Mouse (Mus musculus) neural tube, embryonic 12.5 days (tissue): ENCODE data around the gene Tmprss2. TPM values are rescaled to one million over a fixed set of nuclear protein-coding genes. Genes with fewer than 3 reads are reported as not detected.

Source experiments
- ATAC-seq: fragments of 200-750 bp; cut with Nextera tagmentation; 2 replicates; pipeline ENCODE4 v1.8.0; 2017; ENCODE audit warnings: low read depth, mild to moderate bottlenecking, moderate TSS enrichment, moderate library complexity; ENCODE audit not compliant: low FRiP score
- H3K27ac ChIP-seq: fragments of 300-500 bp; sonication (generic); 2 replicates; pipeline ENCODE4 v1.5.1; 2016
- H3K27me3 ChIP-seq: fragments of 300-500 bp; sonication (generic); replicated peaks from 2 replicates; pipeline ENCODE4 v1.6.1; 2016; ENCODE audit warnings: mild to moderate bottlenecking
- H3K36me3 ChIP-seq: fragments of 300-500 bp; sonication (generic); 2 replicates; pipeline ENCODE4 v1.6.1; 2016; ENCODE audit warnings: mild to moderate bottlenecking
- H3K4me1 ChIP-seq: fragments of 300-500 bp; sonication (generic); 2 replicates; pipeline ENCODE4 v1.6.1; 2016
- H3K4me2 ChIP-seq: fragments of 300-500 bp; sonication (generic); replicated peaks from 2 replicates; pipeline ENCODE4 v1.6.1; 2016; ENCODE audit warnings: mild to moderate bottlenecking
- H3K4me3 ChIP-seq: fragments of 300-500 bp; sonication (generic); 2 replicates; pipeline ENCODE4 v1.5.1; 2016
- H3K9ac ChIP-seq: fragments of 300-500 bp; sonication (generic); 2 replicates; pipeline ENCODE4 v1.6.1; 2016; ENCODE audit warnings: mild to moderate bottlenecking
- H3K9me3 ChIP-seq: fragments of 300-500 bp; sonication (generic); 2 replicates; pipeline ENCODE4 v1.6.1; 2016; ENCODE audit warnings: mild to moderate bottlenecking
- WGBS: fragments of 180-500 bp; shearing (Covaris S2); methylation state at CpG from one replicate; pipeline ENCODE4 v1.1.7; 2016; 5-methylcytosine and 5-hydroxymethylcytosine counted together
- polyA plus RNA-seq: library from polyadenylated mRNA; unstranded; fragments of >200 nt; fragmentation: Nextera tagmentation; extraction: Ambion mirVana; gene quantifications from 2 replicates; pipeline ENCODE4 v1.2.1, GENCODE M21; 2016

Gene Tmprss2
- 0.08 and 0.35 TPM in 2 replicates for polyA plus RNA-seq

- no peaks in the 10 kb centered on the region for H3K9me3 ChIP-seq
These were observed at the start of gene Tmprss2 for GRCm38 (mm10) chr16:97610939-97611338. Tmprss2 (minus strand) TSS chr16:97611195.

DNA sequence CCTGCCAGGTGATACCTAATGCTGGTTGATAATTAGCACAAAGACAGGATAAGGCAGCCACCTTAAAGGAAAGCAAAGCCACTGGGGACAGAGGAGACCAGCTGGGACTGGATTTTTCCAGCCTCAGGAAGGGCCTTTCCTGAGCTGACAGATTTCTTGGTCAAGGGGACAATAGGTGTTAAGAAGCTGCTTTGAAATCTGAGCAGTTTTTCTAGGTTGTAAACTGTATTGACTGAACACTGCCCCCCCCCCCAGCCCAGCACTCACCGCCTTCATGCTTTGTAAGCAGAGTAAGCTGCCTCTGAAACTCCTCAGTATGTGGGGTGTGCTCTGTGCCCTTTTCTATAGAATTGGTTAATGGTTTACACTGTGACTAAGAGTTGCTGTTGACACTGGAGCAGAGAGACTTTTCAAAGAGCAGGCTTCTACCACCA is 48.2 kb upstream of the Tmprss2 start:
- H3K27me3 ChIP-seq = no peaks in the 10 kb centered on the region
- 4% methylated on average over 1 of the region's 1 CpGs for WGBS
- no peak overlapping the region for H3K4me3 ChIP-seq
- no peak overlapping the region for H3K4me2 ChIP-seq
- no peaks in the 10 kb centered on the region for H3K9me3 ChIP-seq
- no peaks in the 10 kb centered on the region for H3K36me3 ChIP-seq
- H3K9ac ChIP-seq = no peak overlapping the region
- 0 out of 2 replicates have a peak, but pooled peaks cover 5% of the 10 kb centered on the region for H3K4me1 ChIP-seq
- no peak overlapping the region for H3K27ac ChIP-seq
- ATAC-seq = peak; percentile 80

More at GRCm38 (mm10) chr16:97610939-97611338, at the start of gene Tmprss2:
- Histone ChIP-seq H3K27ac (no peak within 1 kb of the TSS), H3K4me1 (peaks cover 14% of the 10 kb centered on the region), H3K9ac (no peak within 1 kb of the TSS), H3K4me2 (peak within 1 kb of the TSS; percentile 60), H3K27me3 (peaks cover 39% of the 10 kb centered on the region), H3K4me3 (peak within 1 kb of the TSS; percentile 27), H3K36me3 (no peaks in the 10 kb centered on the region)
- 1% methylated on average over 30 of the region's 30 CpGs for WGBS
- ATAC-seq = no peak

GRCm38 (mm10) chr16:97658481-97658880 is 47.5 kb upstream of the Tmprss2 start:
- Histone ChIP-seq H3K27me3 (no peaks in the 10 kb centered on the region), H3K9ac (no peak overlapping the region), H3K9me3 (no peaks in the 10 kb centered on the region), H3K27ac (no peak overlapping the region), H3K4me1 (0 out of 2 replicates have a peak, but pooled peaks cover 5% of the 10 kb centered on the region), H3K4me2 (no peak overlapping the region), H3K4me3 (no peak overlapping the region), H3K36me3 (no peaks in the 10 kb centered on the region)
- WGBS = 26% methylated on average over 6 of the region's 6 CpGs
- ATAC-seq = no peak

- H3K9ac ChIP-seq = no peak overlapping the region
- no peak overlapping the region for H3K4me2 ChIP-seq
- H3K27me3 ChIP-seq = no peaks in the 10 kb centered on the region
- H3K9me3 ChIP-seq = no peaks in the 10 kb centered on the region
- 85% methylated on average over 2 of the region's 2 CpGs for WGBS
- H3K4me1 ChIP-seq = 0 out of 2 replicates have a peak, but pooled peaks cover 5% of the 10 kb centered on the region
- no peak overlapping the region for H3K4me3 ChIP-seq
- no peak overlapping the region for H3K27ac ChIP-seq
- no peaks in the 10 kb centered on the region for H3K36me3 ChIP-seq
- no peak for ATAC-seq
These were observed 44.8 kb upstream of the Tmprss2 start for GRCm38 (mm10) chr16:97655800-97656199.

DNA sequence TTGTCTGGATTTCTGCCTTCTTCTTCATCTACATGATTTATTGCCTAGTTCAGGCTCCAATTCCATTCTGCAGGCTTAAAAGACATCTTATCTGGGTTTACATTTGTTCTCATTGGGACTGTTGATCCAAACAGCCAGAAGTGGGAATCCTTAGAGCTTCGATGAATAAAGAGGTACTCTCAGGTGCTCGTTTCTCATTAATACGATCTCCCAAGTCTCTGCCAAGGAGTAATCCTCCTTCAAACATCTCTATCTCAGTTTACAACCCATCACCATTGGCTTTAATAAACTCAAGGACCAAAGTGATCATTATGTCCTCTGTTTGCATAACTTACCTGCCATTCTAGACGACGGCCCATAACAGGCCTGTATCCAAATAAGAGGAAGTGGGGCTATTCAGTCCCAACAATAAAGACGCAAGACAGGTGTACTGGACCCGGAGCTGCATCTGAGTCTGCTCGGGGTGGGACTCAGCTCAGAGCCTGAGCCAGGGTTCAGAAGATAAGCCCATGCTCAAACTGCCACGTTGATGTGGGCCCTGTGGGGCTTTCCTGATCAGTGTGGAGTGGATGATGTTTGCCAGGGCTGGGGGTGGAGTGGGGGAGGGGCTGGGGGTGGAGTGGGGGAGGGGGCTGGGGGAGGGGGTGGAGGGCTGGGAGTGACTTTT is 38.7 kb upstream of the Tmprss2 start:
- no peak overlapping the region for H3K9ac ChIP-seq
- H3K4me1 ChIP-seq = no peaks in the 10 kb centered on the region
- H3K36me3 ChIP-seq = no peaks in the 10 kb centered on the region
- WGBS = 74% methylated on average over 9 of the region's 9 CpGs
- H3K27ac ChIP-seq = no peak overlapping the region
- no peaks in the 10 kb centered on the region for H3K27me3 ChIP-seq
- no peak for ATAC-seq
- H3K4me2 ChIP-seq = no peak overlapping the region
- H3K9me3 ChIP-seq = no peaks in the 10 kb centered on the region
- no peak overlapping the region for H3K4me3 ChIP-seq

DNA sequence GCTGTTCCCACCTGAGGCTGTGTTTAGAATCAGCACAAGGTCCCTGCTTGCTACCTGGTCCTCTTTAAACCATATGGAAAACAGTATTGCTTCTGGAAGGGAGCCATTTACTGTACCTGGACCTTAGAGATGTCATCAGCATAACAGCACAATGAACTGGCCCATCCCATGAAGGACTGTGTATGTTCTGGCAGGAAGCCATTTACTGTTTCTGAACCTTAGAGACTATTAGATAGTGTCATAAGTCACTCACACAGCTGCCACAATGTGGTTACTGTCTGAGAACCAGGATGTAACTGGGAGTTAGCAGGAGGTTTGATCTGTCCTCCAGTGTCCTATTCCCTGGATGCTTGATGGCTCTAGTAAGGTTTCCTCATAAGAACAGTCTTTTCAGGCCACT is 33.7 kb upstream of the Tmprss2 start:
- ATAC-seq = no peak

GRCm38 (mm10) chr16:97639630-97640029 is 28.6 kb upstream of the Tmprss2 start:
- Histone ChIP-seq H3K36me3 (no peaks in the 10 kb centered on the region), H3K27ac (no peak overlapping the region), H3K9ac (no peak overlapping the region), H3K4me3 (no peak overlapping the region), H3K4me1 (no peaks in the 10 kb centered on the region), H3K9me3 (no peaks in the 10 kb centered on the region), H3K27me3 (no peaks in the 10 kb centered on the region), H3K4me2 (no peak overlapping the region)
- 86% methylated on average over 3 of the region's 3 CpGs for WGBS
- no peak for ATAC-seq

More for the DNA sequence above, 33.7 kb upstream of the Tmprss2 start:
- no peak overlapping the region for H3K4me2 ChIP-seq
- H3K4me1 ChIP-seq = no peaks in the 10 kb centered on the region
- no peaks in the 10 kb centered on the region for H3K27me3 ChIP-seq
- H3K27ac ChIP-seq = no peak overlapping the region
- H3K9ac ChIP-seq = no peak overlapping the region
- no peaks in the 10 kb centered on the region for H3K9me3 ChIP-seq
- no peak overlapping the region for H3K4me3 ChIP-seq
- H3K36me3 ChIP-seq = no peaks in the 10 kb centered on the region

DNA sequence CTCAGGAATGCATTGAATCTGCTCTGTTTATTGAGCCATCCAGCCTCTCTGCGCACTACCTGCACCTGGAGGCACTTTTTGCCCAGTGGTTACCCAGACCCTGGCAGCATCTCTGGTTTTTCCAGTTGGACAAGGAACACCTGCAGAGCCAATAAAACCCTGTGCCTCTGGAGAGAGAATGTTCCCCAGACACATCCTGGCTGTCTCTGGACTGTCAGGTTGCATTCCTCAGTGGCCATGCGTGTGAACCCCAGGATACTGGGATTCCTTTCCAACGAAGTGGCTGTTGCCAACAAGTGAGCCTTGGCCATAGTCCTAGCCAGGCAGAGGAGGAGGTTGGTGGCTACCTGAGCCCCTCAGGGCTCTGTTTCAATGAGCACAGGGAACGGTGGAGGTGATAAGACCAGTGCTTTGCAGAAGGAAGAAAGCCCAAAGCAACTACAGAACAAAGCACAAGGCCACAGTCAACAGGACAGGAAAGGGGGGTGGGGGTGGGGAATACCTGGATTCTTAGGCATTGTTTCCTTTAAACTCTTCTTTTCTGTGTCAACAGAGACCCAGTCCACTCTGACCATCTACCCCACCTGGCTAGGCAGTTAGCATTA is 22.0 kb upstream of the Tmprss2 start:
- Histone ChIP-seq H3K36me3 (no peaks in the 10 kb centered on the region), H3K9me3 (no peaks in the 10 kb centered on the region), H3K4me3 (no peak overlapping the region), H3K27ac (no peak overlapping the region), H3K4me2 (no peak overlapping the region), H3K9ac (no peak overlapping the region), H3K4me1 (no peaks in the 10 kb centered on the region), H3K27me3 (no peaks in the 10 kb centered on the region)
- 73% methylated on average over 4 of the region's 4 CpGs for WGBS
- ATAC-seq = no peak

DNA sequence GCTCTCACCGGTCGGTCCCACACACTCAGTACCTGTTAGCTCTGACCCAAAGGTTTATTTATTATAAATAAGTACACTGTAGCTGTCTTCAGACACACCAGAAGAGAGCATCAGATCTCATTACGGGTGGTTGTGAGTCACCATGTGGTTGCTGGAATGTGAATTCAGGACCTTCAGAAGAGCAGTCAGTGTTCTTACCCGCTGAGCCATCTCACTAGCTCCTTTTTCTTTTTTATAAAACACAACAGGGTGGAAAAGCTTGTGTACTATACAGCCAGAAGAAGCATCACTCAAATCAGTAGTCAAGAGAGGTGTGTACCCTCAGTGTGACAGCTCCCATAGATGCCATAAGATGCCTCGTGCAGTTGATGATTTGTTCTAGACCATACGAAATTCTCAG is 12.2 kb upstream of the Tmprss2 start:
- no peaks in the 10 kb centered on the region for H3K36me3 ChIP-seq
- H3K4me2 ChIP-seq = no peak overlapping the region
- H3K27ac ChIP-seq = no peak overlapping the region
- no peaks in the 10 kb centered on the region for H3K4me1 ChIP-seq
- no peak overlapping the region for H3K9ac ChIP-seq
- H3K4me3 ChIP-seq = no peak overlapping the region
- ATAC-seq = no peak
- 84% methylated on average over 6 of the region's 6 CpGs for WGBS
- H3K9me3 ChIP-seq = no peaks in the 10 kb centered on the region
- H3K27me3 ChIP-seq = no peaks in the 10 kb centered on the region

DNA sequence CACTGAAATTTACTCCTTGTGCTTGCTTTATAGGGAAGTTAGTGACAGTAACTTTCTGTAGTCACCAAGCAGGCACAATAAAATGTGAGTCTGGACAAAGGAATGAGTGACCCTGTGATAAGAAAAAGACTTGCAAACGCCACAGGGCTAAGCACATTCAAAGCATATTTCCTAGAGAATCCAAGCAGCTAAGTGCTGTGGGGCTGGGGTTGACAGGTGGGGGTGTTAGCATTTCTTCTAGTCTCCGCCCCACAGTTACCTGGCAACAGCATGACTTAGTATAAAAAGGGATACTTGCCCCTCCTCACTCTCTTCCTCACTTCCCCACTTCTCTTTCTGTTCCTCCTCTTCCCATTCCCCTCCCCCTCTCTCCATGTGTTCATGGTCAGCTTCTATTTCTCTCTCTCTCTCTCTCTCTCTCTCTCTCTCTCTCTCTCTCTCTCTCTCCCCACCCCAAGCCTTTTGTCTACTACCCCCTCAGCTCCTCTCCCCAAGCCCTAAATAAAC is 11.4 kb upstream of the Tmprss2 start:
- H3K4me1 ChIP-seq = no peaks in the 10 kb centered on the region
- H3K9me3 ChIP-seq = no peaks in the 10 kb centered on the region
- H3K36me3 ChIP-seq = no peaks in the 10 kb centered on the region
- no peak overlapping the region for H3K4me2 ChIP-seq
- H3K27ac ChIP-seq = no peak overlapping the region
- no peaks in the 10 kb centered on the region for H3K27me3 ChIP-seq
- no peak for ATAC-seq
- 41% methylated on average over 2 of the region's 2 CpGs for whole genome bisulfite sequencing
- no peak overlapping the region for H3K9ac ChIP-seq
- no peak overlapping the region for H3K4me3 ChIP-seq

GRCm38 (mm10) chr16:97618285-97618684 is 7.3 kb upstream of the Tmprss2 start:
- WGBS = 83% methylated on average over 2 of the region's 2 CpGs
- H3K27me3 ChIP-seq = no peaks in the 10 kb centered on the region
- ATAC-seq = no peak
- H3K4me2 ChIP-seq = no peak overlapping the region
- no peak overlapping the region for H3K4me3 ChIP-seq
- no peaks in the 10 kb centered on the region for H3K36me3 ChIP-seq
- H3K9me3 ChIP-seq = no peaks in the 10 kb centered on the region
- H3K4me1 ChIP-seq = no peaks in the 10 kb centered on the region
- no peak overlapping the region for H3K9ac ChIP-seq
- no peak overlapping the region for H3K27ac ChIP-seq

GRCm38 (mm10) chr16:97612009-97612408 is 1.0 kb upstream of the Tmprss2 start:
- Histone ChIP-seq H3K4me3 (no peak overlapping the region), H3K4me1 (peaks cover 14% of the 10 kb centered on the region), H3K27ac (no peak overlapping the region), H3K9ac (no peak overlapping the region), H3K27me3 (peaks cover 39% of the 10 kb centered on the region), H3K36me3 (no peaks in the 10 kb centered on the region), H3K9me3 (no peaks in the 10 kb centered on the region), H3K4me2 (no peak overlapping the region)
- 56% methylated on average over 4 of the region's 4 CpGs for WGBS
- ATAC-seq = no peak
